Mouse (Mus musculus) stomach, embryonic 15.5 days (tissue): ENCODE measurements around the gene Slc39a1. TPM values are rescaled to one million over a fixed set of nuclear protein-coding genes. Genes with fewer than 3 reads are reported as not detected.
A peak's percentile ranks its signal among the peaks of the same experiment; 100 is the strongest.

Source experiments
- ATAC-seq: fragments of 200-750 bp; cut with Nextera tagmentation; 2 replicates; pipeline ENCODE4 v1.8.0; 2017; ENCODE audit warnings: low read depth, moderate number of reproducible peaks, moderate TSS enrichment; ENCODE audit not compliant: insufficient read depth, low FRiP score
- H3K27ac ChIP-seq: fragments of 300-500 bp; sonication (generic); 2 replicates; pipeline ENCODE4 v1.5.1; 2015; ENCODE audit warnings: mild to moderate bottlenecking, inconsistent platforms
- H3K27me3 ChIP-seq: fragments of 300-500 bp; sonication (generic); replicated peaks from 2 replicates; pipeline ENCODE4 v1.6.1; 2015; ENCODE audit warnings: inconsistent platforms
- H3K36me3 ChIP-seq: fragments of 300-500 bp; sonication (generic); 2 replicates; pipeline ENCODE4 v1.6.1; 2015; ENCODE audit warnings: inconsistent platforms
- H3K4me1 ChIP-seq: fragments of 300-500 bp; sonication (generic); 2 replicates; pipeline ENCODE4 v1.6.1; 2015; ENCODE audit warnings: inconsistent platforms
- H3K4me2 ChIP-seq: fragments of 300-500 bp; sonication (generic); 2 replicates; pipeline ENCODE4 v1.6.1; 2015; ENCODE audit warnings: mild to moderate bottlenecking, inconsistent platforms
- H3K4me3 ChIP-seq: fragments of 300-500 bp; sonication (generic); replicated peaks from 2 replicates; pipeline ENCODE4 v1.5.1; 2015; ENCODE audit warnings: inconsistent platforms
- H3K9ac ChIP-seq: fragments of 300-500 bp; sonication (generic); 2 replicates; pipeline ENCODE4 v1.6.1; 2015; ENCODE audit warnings: inconsistent platforms
- H3K9me3 ChIP-seq: fragments of 300-500 bp; sonication (generic); 2 replicates; pipeline ENCODE4 v1.6.1; 2016; ENCODE audit warnings: inconsistent platforms
- whole genome bisulfite sequencing: fragments of 180-500 bp; shearing (Covaris S2); methylation state at CpG from one replicate; pipeline ENCODE4 v1.1.7; 2015; 5-methylcytosine and 5-hydroxymethylcytosine counted together
- polyA plus RNA-seq: library from polyadenylated mRNA; unstranded; fragments of >200 nt; fragmentation: Nextera tagmentation; extraction: Ambion mirVana; gene quantifications from 2 replicates; pipeline ENCODE4 v1.2.1, GENCODE M21; 2015

Gene Slc39a1
- polyA plus RNA-seq, 1 experiment from 2014 or later: 111 TPM

GRCm38 (mm10) chr3:90215825-90216380 lies 32.1 kb upstream of the Slc39a1 start:
- no peak overlapping the region for H3K27ac ChIP-seq
- no peaks in the 10 kb centered on the region for H3K9me3 ChIP-seq
- no peak overlapping the region for H3K4me3 ChIP-seq
- H3K27me3 ChIP-seq: no peaks in the 10 kb centered on the region
- no peak for ATAC-seq
- 52% methylated on average over 1 of the region's 1 CpGs for WGBS
- H3K9ac ChIP-seq: no peak overlapping the region
- peaks cover 12% of the 10 kb centered on the region; the same call in 1 of the 2 replicates for H3K36me3 ChIP-seq
- H3K4me2 ChIP-seq: no peak overlapping the region
- H3K4me1 ChIP-seq: peaks cover 14% of the 10 kb centered on the region; the same call in 1 of the 2 replicates

- H3K27ac ChIP-seq: peak overlapping the region; percentile 91
- peak overlapping the region; percentile 52 for H3K4me3 ChIP-seq
- no peaks in the 10 kb centered on the region for H3K9me3 ChIP-seq
- 8% methylated on average over 6 of the region's 6 CpGs for WGBS
- H3K4me2 ChIP-seq: peak overlapping the region; percentile 69
- H3K4me1 ChIP-seq: peaks cover 12% of the 10 kb centered on the region; the same call in 1 of the 2 replicates
- no peak overlapping the region for H3K9ac ChIP-seq
- no peak for ATAC-seq
- H3K27me3 ChIP-seq: no peaks in the 10 kb centered on the region
- H3K36me3 ChIP-seq: 0 out of 2 replicates have a peak, but pooled peaks cover 5% of the 10 kb centered on the region
Measured at GRCm38 (mm10) chr3:90220088-90220487, 27.9 kb upstream of the Slc39a1 start.

GRCm38 (mm10) chr3:90220531-90220951 lies 27.4 kb upstream of the Slc39a1 start:
- H3K4me1 ChIP-seq: peaks cover 12% of the 10 kb centered on the region; the same call in 1 of the 2 replicates
- peak overlapping the region; percentile 52 for H3K4me3 ChIP-seq
- peak; percentile 87 for ATAC-seq
- H3K27me3 ChIP-seq: no peaks in the 10 kb centered on the region
- peak overlapping the region; percentile 23; the same call in 1 of the 2 replicates for H3K9ac ChIP-seq
- peak overlapping the region; percentile 91 for H3K27ac ChIP-seq
- H3K9me3 ChIP-seq: no peaks in the 10 kb centered on the region
- H3K36me3 ChIP-seq: peaks cover 9% of the 10 kb centered on the region; the same call in 1 of the 2 replicates
- under 1% methylated on average over 19 of the region's 20 CpGs for WGBS
- peak overlapping the region; percentile 69 for H3K4me2 ChIP-seq

GRCm38 (mm10) chr3:90221123-90221522 lies 26.8 kb upstream of the Slc39a1 start:
- Histone ChIP-seq H3K27ac (peak overlapping the region; percentile 91), H3K27me3 (no peaks in the 10 kb centered on the region), H3K9me3 (no peaks in the 10 kb centered on the region), H3K4me3 (peak overlapping the region; percentile 52), H3K9ac (no peak overlapping the region), H3K4me2 (peak overlapping the region; percentile 69), H3K36me3 (peaks cover 10% of the 10 kb centered on the region; the same call in 1 of the 2 replicates), H3K4me1 (peaks cover 12% of the 10 kb centered on the region; the same call in 1 of the 2 replicates)
- WGBS: 9% methylated on average over 5 of the region's 5 CpGs
- no peak for ATAC-seq

GRCm38 (mm10) chr3:90222455-90222854 lies 25.5 kb upstream of the Slc39a1 start:
- no peak overlapping the region for H3K4me2 ChIP-seq
- H3K36me3 ChIP-seq: peaks cover 10% of the 10 kb centered on the region; the same call in 1 of the 2 replicates
- H3K9me3 ChIP-seq: no peaks in the 10 kb centered on the region
- ATAC-seq: no peak
- no peak overlapping the region for H3K4me3 ChIP-seq
- H3K4me1 ChIP-seq: peaks cover 12% of the 10 kb centered on the region; the same call in 1 of the 2 replicates
- no peaks in the 10 kb centered on the region for H3K27me3 ChIP-seq
- H3K9ac ChIP-seq: no peak overlapping the region
- 79% methylated on average over 4 of the region's 4 CpGs for WGBS
- H3K27ac ChIP-seq: no peak overlapping the region

- no peak for ATAC-seq
- H3K9ac ChIP-seq: no peak overlapping the region
- H3K27ac ChIP-seq: no peak overlapping the region
- no peaks in the 10 kb centered on the region for H3K9me3 ChIP-seq
- H3K27me3 ChIP-seq: no peaks in the 10 kb centered on the region
- WGBS: 76% methylated on average over 3 of the region's 3 CpGs
- no peak overlapping the region for H3K4me2 ChIP-seq
- peaks cover 10% of the 10 kb centered on the region; the same call in 1 of the 2 replicates for H3K36me3 ChIP-seq
- H3K4me1 ChIP-seq: peaks cover 12% of the 10 kb centered on the region; the same call in 1 of the 2 replicates
- no peak overlapping the region for H3K4me3 ChIP-seq
Measured at GRCm38 (mm10) chr3:90222941-90223340, 25.0 kb upstream of the Slc39a1 start.

GRCm38 (mm10) chr3:90224331-90224730 lies 23.6 kb upstream of the Slc39a1 start:
- no peak overlapping the region for H3K9ac ChIP-seq
- no peak overlapping the region for H3K27ac ChIP-seq
- H3K4me1 ChIP-seq: peaks cover 12% of the 10 kb centered on the region; the same call in 1 of the 2 replicates
- peaks cover 10% of the 10 kb centered on the region; the same call in 1 of the 2 replicates for H3K36me3 ChIP-seq
- ATAC-seq: no peak
- no peaks in the 10 kb centered on the region for H3K27me3 ChIP-seq
- WGBS: 76% methylated on average over 10 of the region's 10 CpGs
- H3K4me3 ChIP-seq: no peak overlapping the region
- no peak overlapping the region for H3K4me2 ChIP-seq
- H3K9me3 ChIP-seq: no peaks in the 10 kb centered on the region

- Histone ChIP-seq H3K27ac (peak overlapping the region; percentile 91; the same call in 1 of the 2 replicates), H3K9ac (0 out of 2 replicates have a peak overlapping the region, but pooled peaks have one; percentile 13), H3K4me3 (peak overlapping the region; percentile 84), H3K4me2 (peak overlapping the region; percentile 80), H3K36me3 (0 out of 2 replicates have a peak, but pooled peaks cover 4% of the 10 kb centered on the region), H3K27me3 (no peaks in the 10 kb centered on the region), H3K4me1 (no peaks in the 10 kb centered on the region), H3K9me3 (no peaks in the 10 kb centered on the region)
- ATAC-seq: no peak
- 12% methylated on average over 8 of the region's 8 CpGs for WGBS
Measured at GRCm38 (mm10) chr3:90231075-90231474, 16.9 kb upstream of the Slc39a1 start.

- Histone ChIP-seq H3K4me1 (no peaks in the 10 kb centered on the region), H3K36me3 (0 out of 2 replicates have a peak, but pooled peaks cover 7% of the 10 kb centered on the region), H3K4me3 (peak within 1 kb of the TSS; percentile 84), H3K27ac (peak within 1 kb of the TSS; percentile 91), H3K9me3 (no peaks in the 10 kb centered on the region), H3K27me3 (no peaks in the 10 kb centered on the region), H3K4me2 (peak within 1 kb of the TSS; percentile 80), H3K9ac (peak within 1 kb of the TSS; percentile 85)
- peak; percentile 96 for ATAC-seq
- WGBS: under 1% methylated on average over 61 of the region's 61 CpGs
Measured at GRCm38 (mm10) chr3:90231507-90232333, 16.3 kb upstream of the Slc39a1 start, which contains the start of gene Jtb. TSS of gene Jtb (plus strand) at chr3:90231597.

GRCm38 (mm10) chr3:90241251-90241650 lies 6.7 kb upstream of the Slc39a1 start:
- no peak overlapping the region for H3K4me2 ChIP-seq
- peaks cover 3% of the 10 kb centered on the region; the same call in 1 of the 2 replicates for H3K4me1 ChIP-seq
- no peaks in the 10 kb centered on the region for H3K9me3 ChIP-seq
- no peak overlapping the region for H3K9ac ChIP-seq
- no peaks in the 10 kb centered on the region for H3K27me3 ChIP-seq
- 0 out of 2 replicates have a peak, but pooled peaks cover 3% of the 10 kb centered on the region for H3K36me3 ChIP-seq
- 92% methylated on average over 2 of the region's 2 CpGs for WGBS
- H3K27ac ChIP-seq: no peak overlapping the region
- ATAC-seq: no peak
- no peak overlapping the region for H3K4me3 ChIP-seq

GRCm38 (mm10) chr3:90241669-90242358 lies 6.2 kb upstream of the Slc39a1 start:
- Histone ChIP-seq H3K9me3 (no peaks in the 10 kb centered on the region), H3K27ac (no peak overlapping the region), H3K36me3 (no peaks in the 10 kb centered on the region), H3K9ac (no peak overlapping the region), H3K4me1 (peaks cover 3% of the 10 kb centered on the region; the same call in 1 of the 2 replicates), H3K4me2 (peak overlapping the region; percentile 61), H3K27me3 (no peaks in the 10 kb centered on the region), H3K4me3 (no peak overlapping the region; the same call in 1 of the 2 replicates)
- 83% methylated on average over 10 of the region's 10 CpGs for WGBS
- ATAC-seq: no peak
